Mouse (Mus musculus) frontal cortex, postnatal 14 days (tissue): ENCODE data around the gene 4931414P19Rik.
"Not testable (repeated sequence)": the region's sequence is repeated elsewhere in the genome, so short reads cannot be mapped to it uniquely, and the experiment has no call there.

ENCODE experiments used
- DNase-seq, 2 experiments: peaks; one replicate each; pipeline ENCODE4 v3.0.0; 2022; ENCODE audit warnings: low spot score in 2 of 2

The 4931414P19Rik gene

DNA sequence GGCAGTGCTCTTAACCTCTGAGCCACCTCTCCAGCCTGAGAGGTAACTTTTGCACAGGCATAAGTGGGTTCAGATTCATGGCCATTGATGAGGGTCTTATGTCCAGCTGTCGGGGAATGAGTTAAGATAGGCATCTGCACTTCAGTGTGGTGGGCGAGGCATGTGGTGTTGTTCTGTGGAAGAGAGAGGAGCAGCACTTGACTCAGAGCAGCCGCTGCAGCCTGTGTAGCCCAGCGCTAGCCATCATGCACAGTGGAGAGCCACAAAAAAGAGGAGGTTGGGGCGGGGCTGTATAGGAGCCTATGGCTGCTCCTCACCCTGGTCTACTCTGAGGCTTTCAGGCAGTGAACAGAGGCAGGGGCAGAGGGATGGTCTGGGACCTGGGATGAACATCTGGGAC lies 22.3 kb upstream of the 4931414P19Rik start:
- DNase-seq = no peak

DNA sequence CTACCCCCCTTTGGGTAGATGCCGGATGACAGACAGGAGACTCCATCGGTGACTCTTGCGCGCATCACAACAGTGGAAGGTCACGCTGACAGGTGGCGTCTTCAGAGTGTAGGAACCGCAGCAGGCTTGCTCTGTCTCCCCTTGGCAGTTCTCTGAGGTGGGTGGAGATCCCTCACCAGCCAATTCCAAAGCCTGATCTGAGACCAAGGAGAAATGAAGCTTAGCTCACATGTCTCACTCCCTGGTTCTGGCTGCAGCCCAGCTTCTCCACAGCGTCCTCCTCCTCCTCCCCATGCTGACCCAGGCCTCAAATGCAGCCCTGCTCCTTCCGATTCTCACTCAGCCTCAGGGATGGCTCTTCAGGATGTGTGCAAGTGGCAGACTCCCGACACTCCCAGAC lies 19.2 kb upstream of the 4931414P19Rik start:
- no peak for DNase-seq

DNA sequence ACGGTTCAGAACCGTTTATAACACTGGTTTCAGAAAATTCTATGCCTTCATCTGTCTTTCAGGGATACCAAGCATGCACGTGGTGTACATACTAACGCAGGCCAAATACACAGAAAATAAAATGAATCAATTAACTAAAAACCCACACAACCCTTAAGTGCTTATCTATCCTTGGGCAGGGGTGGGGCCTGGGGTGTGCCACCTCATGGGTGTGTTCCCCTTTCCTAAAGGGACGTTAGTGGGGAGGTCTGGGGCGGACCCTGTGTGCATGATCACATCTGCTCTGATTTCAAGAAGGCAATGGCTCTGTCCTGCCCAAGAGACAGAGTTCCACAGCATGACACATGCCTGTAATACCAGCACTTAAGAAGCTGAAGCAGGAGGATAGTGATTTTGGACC lies 17.5 kb upstream of the 4931414P19Rik start:
- DNase-seq = no peak

DNA sequence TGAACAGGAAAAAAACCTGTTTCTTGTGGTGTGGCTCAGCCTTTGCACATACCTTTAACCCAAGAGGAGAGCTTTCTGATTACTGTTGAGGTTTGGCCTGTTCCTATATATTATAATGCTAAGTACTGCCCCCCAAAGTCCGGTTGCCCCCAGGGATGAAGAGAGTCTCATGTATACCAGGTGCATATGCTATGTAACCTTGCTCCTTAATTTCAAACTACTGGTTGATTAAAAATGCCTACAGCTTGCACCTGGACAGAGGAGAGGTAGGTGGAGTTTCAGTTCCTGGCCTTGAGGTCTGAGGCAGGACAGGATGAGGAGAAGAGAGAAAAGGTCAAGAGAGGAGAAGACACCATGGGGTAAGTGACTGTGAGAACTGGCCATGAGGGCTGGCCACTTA lies 15.3 kb upstream of the 4931414P19Rik start, which contains the start of gene Psmb11:
TSS of gene Psmb11 (plus strand) at position 301 of the 400 bp plus-strand sequence.
- DNase-seq = no peak

DNA sequence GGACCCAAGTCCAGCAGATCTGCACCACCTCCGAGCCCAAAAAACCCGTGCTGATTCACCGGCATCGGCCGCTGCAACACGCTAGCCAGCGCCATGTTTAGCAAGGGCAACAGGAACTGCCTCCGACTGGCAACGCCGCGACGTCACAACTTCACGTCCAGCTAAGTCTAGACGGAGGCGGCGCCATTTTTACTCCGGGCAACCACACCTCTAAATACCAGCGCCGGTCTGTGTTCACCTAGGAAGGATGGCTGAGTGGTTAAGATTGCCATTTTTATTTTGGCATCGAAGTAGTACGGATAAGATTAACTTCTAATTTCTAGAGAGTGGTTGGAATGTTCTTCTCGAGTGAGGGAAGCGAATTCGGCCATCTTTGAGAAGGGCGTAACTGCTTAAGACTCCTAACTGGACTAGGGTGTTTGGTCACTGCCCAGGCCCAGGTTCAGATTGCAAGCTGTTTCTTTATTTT lies 12.1 kb upstream of the 4931414P19Rik start, which contains the start of gene Psmb5:
TSS of gene Psmb5 (minus strand) at position 126 of the 469 bp plus-strand sequence.
- DNase-seq = peak; percentile 85 to 86

DNA sequence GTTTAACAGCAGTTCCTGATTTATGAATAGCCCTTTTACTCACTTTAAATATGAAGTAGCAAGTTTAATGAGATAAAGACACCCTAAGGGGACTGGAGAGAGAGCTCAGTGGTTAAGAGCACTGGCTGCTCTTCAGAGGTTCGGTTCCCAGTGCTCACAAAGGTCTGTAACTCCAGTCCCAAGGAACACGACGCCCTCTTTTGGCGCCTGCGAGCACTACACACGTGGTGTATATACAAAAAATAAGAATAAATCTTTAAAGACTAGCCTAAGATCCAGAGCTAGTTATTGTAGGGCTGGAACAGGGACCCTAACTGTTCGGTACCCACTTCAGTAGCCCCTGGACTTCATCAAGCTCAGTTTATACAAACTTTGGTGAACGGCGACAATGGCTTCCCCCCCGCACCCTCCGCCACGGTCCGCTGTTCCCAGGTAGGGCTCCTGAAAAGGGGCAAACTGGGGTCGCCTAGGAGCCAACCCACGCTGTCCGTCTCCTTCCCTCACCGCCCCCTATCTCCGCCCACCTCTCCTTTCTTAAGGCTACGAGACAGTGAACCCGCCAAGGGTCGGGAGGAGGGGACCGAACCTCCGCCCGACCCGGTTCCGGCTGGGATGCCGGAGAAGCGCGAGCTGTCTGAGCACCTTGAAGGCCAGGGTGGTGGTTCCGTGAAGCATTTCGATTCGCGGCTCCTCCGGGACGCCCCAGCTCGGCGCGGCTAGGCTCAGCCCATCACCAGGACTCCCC lies 11.5 kb upstream of the 4931414P19Rik start:
- DNase-seq = no peak

DNA sequence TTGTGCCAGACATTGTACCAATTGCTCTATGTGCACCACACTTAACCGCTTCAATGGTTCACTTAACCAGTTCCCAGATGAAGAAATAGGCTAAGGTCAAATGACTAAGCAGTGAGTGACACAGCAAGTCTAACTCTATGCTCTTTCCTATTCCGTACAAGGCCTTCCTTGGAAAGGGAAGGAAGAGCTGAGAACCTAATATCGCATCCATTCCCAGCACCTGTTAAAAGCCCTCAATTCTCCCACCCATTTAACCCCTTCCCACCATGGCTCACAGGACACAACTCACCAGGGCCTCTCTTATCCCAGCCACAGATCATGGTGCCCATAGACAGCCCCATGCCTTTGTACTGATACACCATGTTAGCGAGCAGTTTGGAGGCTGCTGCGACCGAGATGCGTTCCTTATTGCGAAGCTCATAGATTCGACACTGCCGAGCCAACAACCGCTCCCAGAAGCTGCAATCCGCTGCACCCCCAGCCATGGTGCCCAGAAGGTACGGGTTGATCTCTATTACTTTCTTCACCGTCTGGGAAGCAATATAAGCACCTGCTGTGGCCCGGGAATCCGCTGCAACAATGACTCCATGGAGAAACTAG lies 10.5 kb upstream of the 4931414P19Rik start:
- no peak for DNase-seq

DNA sequence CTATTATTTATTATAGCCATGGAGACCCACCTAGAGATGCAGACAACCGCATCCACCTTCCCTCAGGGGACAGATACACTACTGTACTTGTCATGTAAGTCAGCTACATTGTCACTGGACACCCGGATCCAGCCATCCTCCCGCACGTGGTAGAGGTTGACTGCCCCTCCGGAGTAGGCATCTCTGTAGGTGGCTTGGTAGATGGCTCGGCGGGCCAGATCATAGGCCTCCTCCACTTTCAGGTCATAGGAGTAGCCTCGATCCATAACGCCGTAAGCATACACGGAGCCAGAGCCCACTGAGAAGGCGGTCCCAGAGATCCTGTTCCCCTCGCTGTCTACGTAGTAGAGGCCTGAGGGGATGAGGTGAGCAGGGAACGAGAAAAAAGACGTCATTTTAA lies 8.3 kb upstream of the 4931414P19Rik start:
- not testable (repeated sequence) for DNase-seq

DNA sequence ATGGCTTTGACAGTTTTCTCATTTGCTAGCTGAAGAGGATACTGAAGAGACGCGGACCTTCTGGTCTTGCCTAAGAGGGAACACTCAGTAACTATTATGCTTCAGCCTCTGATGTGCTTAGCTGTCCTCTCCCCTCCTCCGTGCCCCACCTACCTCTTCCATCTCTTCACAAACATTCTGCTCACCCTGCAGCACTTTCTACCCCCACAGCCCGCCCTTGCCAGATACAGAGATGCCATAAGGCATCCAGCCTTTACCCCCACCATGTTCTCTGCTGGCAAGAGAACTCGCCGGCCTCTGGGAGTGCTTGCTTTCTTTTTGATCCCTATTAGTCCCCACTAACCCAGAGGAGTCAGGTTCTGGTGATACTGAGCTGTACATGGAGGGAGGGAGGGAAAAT lies 4.9 kb upstream of the 4931414P19Rik start:
- no peak for DNase-seq

DNA sequence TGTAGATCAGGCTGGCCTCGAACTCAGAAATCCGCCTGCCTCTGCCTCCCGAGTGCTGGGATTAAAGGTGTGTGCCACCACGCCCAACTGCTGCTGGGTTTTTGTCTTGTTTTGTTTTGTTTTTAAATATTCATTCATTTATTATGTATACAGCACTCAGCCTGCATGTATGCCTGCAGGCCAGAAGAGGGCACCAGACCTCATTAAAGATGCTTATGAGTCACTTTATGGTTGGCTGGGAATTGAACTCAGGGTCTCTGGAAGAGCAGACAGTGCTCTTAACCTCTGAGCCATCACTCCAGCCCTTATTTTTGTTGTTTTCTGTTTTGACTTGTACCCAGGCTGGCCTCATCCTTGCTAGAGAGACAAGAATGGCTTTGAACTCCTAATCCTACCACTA lies 4.2 kb upstream of the 4931414P19Rik start:
- no peak for DNase-seq

DNA sequence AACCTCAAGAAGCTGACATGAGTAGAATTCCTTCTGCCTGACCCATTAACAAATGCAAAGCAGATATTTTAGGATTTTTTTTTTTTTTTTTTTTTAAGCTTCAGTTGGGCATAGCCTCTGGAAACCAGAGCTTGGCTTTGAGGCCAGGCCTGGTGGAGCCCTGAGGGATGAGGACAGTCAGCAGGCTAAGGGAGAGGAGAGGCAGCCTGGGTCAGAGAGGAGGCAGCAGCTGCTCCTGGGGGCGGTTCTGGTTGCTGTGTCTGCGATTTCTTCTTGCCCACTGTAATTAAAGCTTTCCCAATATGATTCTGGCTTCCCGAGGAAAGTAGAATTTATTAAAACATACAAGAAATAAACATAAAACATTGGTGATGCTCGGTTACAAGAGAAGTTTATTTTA lies 3.5 kb upstream of the 4931414P19Rik start:
- no peak for DNase-seq

DNA sequence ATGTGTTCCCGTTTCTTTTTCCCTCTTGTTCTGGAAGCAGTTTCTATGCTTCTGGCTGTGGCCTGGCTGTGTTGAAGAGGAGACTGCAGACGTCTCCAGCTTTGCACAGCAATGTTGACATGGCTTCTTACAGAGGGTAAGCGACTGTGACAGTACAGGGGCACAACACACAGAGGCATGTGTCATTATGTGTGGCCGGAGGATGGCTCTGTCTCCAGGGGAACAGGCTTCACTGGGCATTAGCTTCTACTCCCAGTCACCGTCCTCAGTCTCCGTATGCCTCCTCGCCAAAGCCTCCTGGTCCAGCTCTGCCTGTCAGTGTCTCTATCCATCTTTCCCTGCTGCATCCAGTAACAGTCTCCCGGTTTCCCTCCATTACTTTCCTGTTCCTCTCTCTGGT lies 1.4 kb upstream of the 4931414P19Rik start:
- no peak for DNase-seq

DNA sequence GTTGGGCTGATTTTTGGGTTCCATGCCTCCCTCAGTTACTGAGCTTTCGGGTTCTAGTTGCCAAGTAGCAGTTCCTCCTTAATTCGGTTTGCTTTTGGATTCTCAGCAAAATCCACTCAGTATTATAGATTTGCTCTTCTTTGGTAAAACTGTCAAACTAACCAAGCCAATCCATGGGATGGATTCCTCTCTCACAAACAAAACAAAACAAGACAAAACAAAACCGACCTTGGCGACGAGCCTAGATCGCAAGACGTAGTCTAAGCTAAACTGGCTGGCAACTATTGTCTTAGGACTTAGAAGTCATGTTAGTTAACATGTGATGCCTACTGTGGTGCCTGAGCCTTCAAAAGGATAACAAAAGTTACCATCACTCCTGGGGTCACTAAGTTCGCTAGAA lies 2.1 kb downstream of the 4931414P19Rik start:
- DNase-seq = no peak

DNA sequence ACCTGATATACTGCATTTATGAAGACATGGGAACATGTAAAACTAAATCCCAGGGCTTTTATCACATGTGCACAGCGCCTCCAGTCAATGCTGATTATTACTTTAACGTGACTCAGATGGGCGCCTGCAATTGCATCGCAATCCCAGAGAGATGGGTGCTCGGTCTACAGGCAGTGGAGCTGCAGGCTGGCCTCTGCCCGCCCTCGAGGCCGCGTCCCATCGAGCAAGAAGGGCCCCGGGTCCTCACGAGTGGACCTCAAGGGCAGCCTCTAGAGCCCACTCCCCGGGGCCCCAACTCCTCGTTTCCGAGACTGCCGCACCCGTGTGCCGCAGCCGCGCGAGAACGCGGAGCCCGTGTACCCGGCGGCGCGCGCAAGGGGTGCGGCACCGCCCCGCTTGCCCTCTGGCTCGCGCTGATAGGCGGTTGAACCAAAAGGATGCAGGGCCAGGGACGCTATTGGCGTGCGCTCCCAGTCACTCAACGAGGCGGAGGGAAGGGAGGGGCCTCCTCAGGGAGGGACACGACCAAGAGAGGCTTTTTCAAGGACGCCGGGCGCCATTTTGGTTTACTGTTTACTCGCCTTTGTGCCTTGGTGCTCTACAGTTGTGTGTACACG lies 2.6 kb downstream of the 4931414P19Rik start:
- DNase-seq = peak; percentile 93 to 94

DNA sequence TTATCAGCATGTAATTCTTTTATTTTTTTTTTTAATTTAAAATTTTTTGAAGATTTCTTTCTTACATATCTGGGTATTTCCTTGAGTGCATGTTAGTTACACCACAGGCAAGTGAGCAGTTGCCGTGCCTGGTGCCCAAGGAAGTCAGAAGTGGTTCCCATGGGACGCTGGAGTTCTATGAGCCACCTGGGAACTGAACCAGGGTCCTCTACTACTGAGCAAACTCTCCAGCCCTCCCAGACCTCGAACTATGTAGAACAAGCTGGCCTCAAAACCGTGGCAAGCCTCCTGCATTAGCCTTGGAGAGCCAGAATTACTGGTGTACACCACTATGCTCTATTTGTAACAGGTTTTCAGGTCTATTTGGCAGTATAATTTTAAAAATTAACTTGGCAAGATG lies 3.2 kb downstream of the 4931414P19Rik start:
- DNase-seq = no peak

DNA sequence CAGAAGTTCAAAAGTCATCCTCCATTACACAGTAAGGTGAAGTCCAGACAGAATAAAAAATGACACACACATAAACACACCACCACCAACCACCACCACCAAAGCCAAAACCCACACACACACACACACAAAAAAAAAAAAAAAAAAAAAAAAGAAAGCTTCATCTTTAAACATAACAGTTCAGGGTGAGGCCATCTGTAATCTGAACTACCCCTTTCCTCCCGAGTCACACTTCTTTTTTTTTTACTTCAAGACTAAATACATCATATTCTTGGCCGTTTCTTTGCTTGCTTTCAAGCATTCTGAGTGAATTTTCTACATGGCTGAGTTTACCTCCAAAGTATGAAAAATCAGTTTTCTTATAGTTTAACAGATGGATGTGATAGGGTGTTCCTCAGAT lies 4.2 kb downstream of the 4931414P19Rik start:
- no peak for DNase-seq

DNA sequence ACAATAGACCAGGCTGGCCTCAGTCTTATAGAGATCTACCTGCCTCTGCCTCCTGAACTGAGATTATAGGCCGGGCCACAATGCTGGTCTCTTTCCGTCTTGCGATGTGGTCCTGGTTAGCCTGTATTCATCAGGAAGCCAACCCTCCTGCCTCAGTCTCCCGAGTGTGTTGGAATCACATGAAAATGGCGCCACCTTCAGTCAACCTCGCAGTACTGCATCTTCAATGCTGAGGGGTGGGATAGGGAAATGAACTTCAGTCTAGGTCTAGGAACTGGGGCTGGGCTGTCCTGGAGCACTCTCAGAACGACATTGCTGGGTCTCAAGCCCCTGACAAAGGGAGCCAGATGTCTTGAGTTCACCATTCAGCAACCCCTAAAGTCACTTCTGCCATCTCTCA lies 8.7 kb downstream of the 4931414P19Rik start:
- DNase-seq = no peak

DNA sequence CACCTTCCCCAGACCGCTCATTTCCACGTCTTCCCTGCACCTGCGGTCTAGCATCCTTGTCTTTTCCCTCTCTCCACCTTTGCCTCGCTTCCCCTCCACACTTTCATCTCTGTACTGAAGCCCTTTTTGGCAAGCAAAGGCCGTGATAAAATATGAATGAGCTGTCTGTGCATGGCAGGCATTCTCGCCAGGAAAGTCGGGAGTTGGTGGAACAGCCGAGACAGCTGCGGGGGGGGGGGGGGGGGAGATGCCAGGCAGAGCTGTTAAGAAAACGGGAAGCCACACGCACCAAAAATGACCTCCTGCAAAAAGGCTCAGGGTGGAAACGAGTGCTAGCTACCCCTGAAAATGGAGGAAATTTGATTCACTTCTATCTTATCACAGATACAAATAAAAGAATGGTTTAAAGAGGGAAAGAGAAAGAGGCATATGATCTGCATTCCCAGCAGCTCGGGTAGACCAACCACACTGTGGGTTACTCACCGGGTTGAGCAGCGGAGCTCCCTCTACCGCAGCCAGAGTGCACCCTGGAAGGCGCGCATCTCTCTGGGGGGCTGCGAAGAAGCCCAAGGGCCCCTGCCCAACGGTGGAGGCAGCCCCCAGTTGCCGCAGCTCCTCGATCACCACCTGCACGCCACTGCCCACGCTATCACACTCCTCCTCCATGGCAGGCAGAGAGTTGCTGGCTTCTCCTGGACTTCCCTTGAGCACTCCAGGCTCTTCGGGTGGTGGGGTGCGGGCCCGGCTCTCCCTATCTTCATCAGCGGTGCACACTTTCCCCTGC lies 11.0 kb downstream of the 4931414P19Rik start:
- DNase-seq = no peak

DNA sequence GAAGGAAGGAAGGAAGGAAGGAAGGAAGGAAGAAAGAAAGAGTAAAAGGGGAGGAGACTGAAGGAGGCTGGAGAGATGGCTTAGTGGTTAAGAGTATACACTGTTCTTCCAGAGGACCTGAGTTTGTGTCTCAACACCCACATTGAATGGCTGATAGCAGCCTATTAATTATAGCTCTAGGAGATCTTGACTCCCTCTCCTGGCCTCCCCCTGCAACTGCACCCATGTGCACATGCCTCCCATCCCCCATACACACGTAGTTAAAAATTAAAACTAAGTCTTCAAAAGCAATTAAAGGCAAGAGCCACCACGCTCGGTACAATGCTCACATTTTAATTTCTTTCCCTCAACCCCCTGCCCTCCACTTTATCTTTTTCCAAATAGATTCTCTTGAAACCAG lies 11.7 kb downstream of the 4931414P19Rik start:
- no peak for DNase-seq

DNA sequence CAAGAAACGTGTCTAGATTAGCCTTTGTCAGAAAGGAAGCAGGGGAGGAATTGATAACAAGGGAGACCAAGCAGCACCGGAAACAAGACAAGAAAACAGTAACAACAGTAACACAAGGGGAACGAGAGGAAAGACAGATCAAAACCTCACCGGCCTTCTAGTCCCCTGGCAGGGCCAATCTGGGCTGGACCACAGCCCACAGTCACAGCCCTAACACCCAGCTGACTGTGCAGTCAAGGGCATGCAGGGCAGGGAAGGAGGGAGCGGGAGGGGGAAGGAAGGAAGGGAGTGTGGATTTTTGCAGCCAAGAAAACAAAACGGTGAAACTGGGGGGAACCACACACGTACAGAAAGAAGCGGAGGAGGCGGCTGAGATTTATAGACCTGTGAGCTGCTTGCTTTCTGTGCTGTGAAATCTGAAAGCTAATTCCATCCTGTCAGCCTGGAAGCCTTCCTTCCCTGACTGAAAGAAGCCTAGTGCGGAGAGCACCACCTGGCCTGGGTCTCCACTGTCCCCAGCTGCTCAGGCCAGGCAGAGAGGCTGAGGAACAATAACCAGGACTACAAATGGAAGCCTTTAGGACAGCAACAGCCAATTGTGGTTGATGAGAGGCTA lies 13.4 kb downstream of the 4931414P19Rik start:
- DNase-seq = no peak

DNA sequence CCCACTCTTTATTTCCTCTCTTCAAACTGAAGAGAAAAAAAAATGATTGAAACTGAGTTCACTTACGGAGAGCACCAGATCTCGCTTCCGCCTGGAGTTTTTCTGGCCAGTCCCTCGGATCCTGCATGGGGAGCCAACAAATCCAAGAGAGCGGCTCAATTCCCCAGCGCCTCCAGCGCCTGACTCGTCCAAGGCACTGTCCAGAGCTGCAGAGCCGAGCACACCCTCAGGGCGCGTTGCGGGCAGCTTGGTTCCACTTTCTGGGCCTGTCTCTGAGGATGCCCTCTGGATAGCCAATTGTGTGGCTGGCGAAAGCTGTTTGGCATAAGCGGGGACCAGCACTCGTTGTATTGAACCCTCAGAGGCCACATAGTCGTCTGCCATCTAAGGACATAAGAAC lies 14.7 kb downstream of the 4931414P19Rik start:
- DNase-seq = no peak
